Mouse (Mus musculus) erythroid progenitor cell, adult 5-6 weeks (primary cell): ENCODE data around the gene Trpc4ap. TPM values are rescaled to one million over a fixed set of nuclear protein-coding genes. Genes with fewer than 3 reads are reported as not detected.

Source experiments
- total RNA-seq, 2 experiments: library from RNA; stranded (forward) in 1 of 2; stranded (reverse) in 1 of 2; fragments of 150-400 nt in 1 of 2; fragments of 186-747, 209-891 nt in 1 of 2; gene quantifications; 2 replicates each; pipeline versions ENCODE4 v1.2.3 to v1.2.4; 2015 to 2017; ENCODE audit warnings: low replicate concordance in 2 of 2

The Trpc4ap gene
- total RNA-seq, 2 experiments from 2014 or later = 19.7 to 35.6 TPM

Other genes with a start within 250 kb of the Trpc4ap start
- gene Ncoa6, start 218.5 kb downstream of the Trpc4ap start, total RNA-seq (2015; ENCODE audit: low replicate concordance) = 55.1 and 66.7 TPM in 2 replicates
- 19.4 and 24.4 TPM in 2 replicates for gene Ncoa6, start 218.5 kb downstream of the Trpc4ap start, total RNA-seq (2017; ENCODE audit: low replicate concordance)
- 3.2 and 6.3 TPM in 2 replicates for gene Acss2, start 174.4 kb downstream of the Trpc4ap start, total RNA-seq (2015; ENCODE audit: low replicate concordance)
- gene Acss2, start 174.4 kb downstream of the Trpc4ap start, total RNA-seq (2017; ENCODE audit: low replicate concordance) = 7.7 and 9.2 TPM in 2 replicates
- gene Ggt7, start 174.1 kb downstream of the Trpc4ap start, total RNA-seq (2015; ENCODE audit: low replicate concordance) = not detected in 2 replicates
- gene Ggt7, start 174.1 kb downstream of the Trpc4ap start, total RNA-seq (2017; ENCODE audit: low replicate concordance) = not detected in 2 replicates
- gene Gss, start 99.6 kb downstream of the Trpc4ap start, total RNA-seq (2015; ENCODE audit: low replicate concordance) = 2.9 and 7.1 TPM in 2 replicates
- 5.6 and 9.6 TPM in 2 replicates for gene Gss, start 99.6 kb downstream of the Trpc4ap start, total RNA-seq (2017; ENCODE audit: low replicate concordance)
- gene Myh7b, start 81.2 kb downstream of the Trpc4ap start, total RNA-seq (2015; ENCODE audit: low replicate concordance) = not detected in 2 replicates
- gene Myh7b, start 81.2 kb downstream of the Trpc4ap start, total RNA-seq (2017; ENCODE audit: low replicate concordance) = not detected in 2 replicates
- 11.3 and 12.3 TPM in 2 replicates for gene Edem2, start 37.1 kb upstream of the Trpc4ap start, total RNA-seq (2015; ENCODE audit: low replicate concordance)
- gene Edem2, start 37.1 kb upstream of the Trpc4ap start, total RNA-seq (2017; ENCODE audit: low replicate concordance) = 6.2 and 6.7 TPM in 2 replicates
- gene Gm17581, start 43.5 kb upstream of the Trpc4ap start, total RNA-seq (2015; ENCODE audit: low replicate concordance) = not detected in 2 replicates
- not detected in 2 replicates for gene Gm17581, start 43.5 kb upstream of the Trpc4ap start, total RNA-seq (2017; ENCODE audit: low replicate concordance)
- not detected in 2 replicates for gene Procr, start 58.7 kb upstream of the Trpc4ap start, total RNA-seq (2015; ENCODE audit: low replicate concordance)
- gene Procr, start 58.7 kb upstream of the Trpc4ap start, total RNA-seq (2017; ENCODE audit: low replicate concordance) = not detected in 2 replicates
- not detected in 2 replicates for gene Mmp24, start 83.0 kb upstream of the Trpc4ap start, total RNA-seq (2015; ENCODE audit: low replicate concordance)
- not detected in 2 replicates for gene Mmp24, start 83.0 kb upstream of the Trpc4ap start, total RNA-seq (2017; ENCODE audit: low replicate concordance)
- not detected in 2 replicates for gene BC029722, start 127.0 kb upstream of the Trpc4ap start, total RNA-seq (2015; ENCODE audit: low replicate concordance)
- 0.77 and 1.6 TPM in 2 replicates for gene BC029722, start 127.0 kb upstream of the Trpc4ap start, total RNA-seq (2017; ENCODE audit: low replicate concordance)
- 68.1 and 91.0 TPM in 2 replicates for gene Eif6, start 134.5 kb upstream of the Trpc4ap start, total RNA-seq (2015; ENCODE audit: low replicate concordance)
- gene Eif6, start 134.5 kb upstream of the Trpc4ap start, total RNA-seq (2017; ENCODE audit: low replicate concordance) = 11.6 and 28.1 TPM in 2 replicates
- not detected in 2 replicates for gene Fam83c, start 142.5 kb upstream of the Trpc4ap start, total RNA-seq (2015; ENCODE audit: low replicate concordance)
- not detected in 2 replicates for gene Fam83c, start 142.5 kb upstream of the Trpc4ap start, total RNA-seq (2017; ENCODE audit: low replicate concordance)
- 1.7 and 7.6 TPM in 2 replicates for gene Uqcc1, start 237.9 kb upstream of the Trpc4ap start, total RNA-seq (2015; ENCODE audit: low replicate concordance)
- 2.3 and 2.6 TPM in 2 replicates for gene Uqcc1, start 237.9 kb upstream of the Trpc4ap start, total RNA-seq (2017; ENCODE audit: low replicate concordance)
- gene Gm15557, start 248.3 kb upstream of the Trpc4ap start, total RNA-seq (2015; ENCODE audit: low replicate concordance) = not detected in 2 replicates
- not detected in 2 replicates for gene Gm15557, start 248.3 kb upstream of the Trpc4ap start, total RNA-seq (2017; ENCODE audit: low replicate concordance)